Mouse (Mus musculus) CH12.LX (cell line): ENCODE measurements around the gene Zfp324.

Source experiments
- CHD2 ChIP-seq: IDR thresholded peaks from 2 replicates; pipeline ENCODE4 v1.6.1; 2011; ENCODE audit warnings: low read length, improper control_type of control experiment
- CTCF ChIP-seq, 2 experiments: IDR thresholded peaks in 1 of 2; conservative IDR thresholded peaks in 1 of 2; 2 replicates each; pipeline ENCODE4 v1.5.1; 2011 to 2012; ENCODE audit warnings: low read depth in 2 of 2, low read length in 2 of 2, improper control_type of control experiment in 1 of 2, inconsistent platforms in 1 of 2, mild to moderate bottlenecking in 1 of 2, moderate library complexity in 1 of 2
- EP300 ChIP-seq: IDR thresholded peaks from 2 replicates; pipeline ENCODE4 v1.6.1; 2011; ENCODE audit warnings: low read length, improper control_type of control experiment
- HCFC1 ChIP-seq: IDR thresholded peaks from 2 replicates; pipeline ENCODE4 v1.6.1; 2012; ENCODE audit warnings: low read depth, mild to moderate bottlenecking, inconsistent platforms, low read length, improper control_type of control experiment
- IRF4 ChIP-seq: IDR thresholded peaks from 2 replicates; pipeline ENCODE4 v1.6.1; 2014; ENCODE audit warnings: low read depth, mild to moderate bottlenecking, inconsistent platforms, low read length, improper control_type of control experiment
- JUND ChIP-seq: conservative IDR thresholded peaks from 2 replicates; pipeline ENCODE4 v1.6.1; 2011; ENCODE audit warnings: low read depth, low read length, improper control_type of control experiment
- NELFE ChIP-seq: IDR thresholded peaks from 2 replicates; pipeline ENCODE4 v1.6.1; 2011; ENCODE audit warnings: low read depth, low read length, improper control_type of control experiment
- POLR2AphosphoS2 ChIP-seq: IDR thresholded peaks from 2 replicates; pipeline ENCODE4 v1.6.1; 2011; ENCODE audit warnings: low read depth, low read length, improper control_type of control experiment
- USF1 ChIP-seq: IDR thresholded peaks from 2 replicates; pipeline ENCODE4 v1.6.1; 2014; ENCODE audit warnings: low read depth, mild to moderate bottlenecking, inconsistent platforms, low read length, improper control_type of control experiment
- ZNF384 ChIP-seq: IDR thresholded peaks from 2 replicates; pipeline ENCODE4 v1.6.1; 2012; ENCODE audit warnings: low read depth, low read length, improper control_type of control experiment, inconsistent platforms

GRCm38 (mm10) chr7:12927693-12928589, 37.7 kb upstream of the Zfp324 start:
- TF ChIP-seq CTCF (conservative IDR thresholded peaks at IDR 0.05 in 1 of 2, IDR thresholded peaks at IDR 0.05 in 1 of 2; ENCODE audit: low read depth in 2 of 2, low read length in 2 of 2) = no peak
- peak; percentile 82 for TF ChIP-seq POLR2AphosphoS2
- TF ChIP-seq HCFC1 = no peak
- no peak for TF ChIP-seq USF1
- TF ChIP-seq JUND = no peak
- no peak for TF ChIP-seq ZNF384
- no peak; the same call in 1 of the 2 replicates for TF ChIP-seq CHD2
- TF ChIP-seq IRF4 = no peak
- TF ChIP-seq EP300 = no peak
- no peak for TF ChIP-seq NELFE
